Mouse (Mus musculus) limb, embryonic 11.5 days (tissue): ENCODE measurements around the gene Stard13. TPM values are rescaled to one million over a fixed set of nuclear protein-coding genes. Genes with fewer than 3 reads are reported as not detected.
A peak's percentile ranks its signal among the peaks of the same experiment; 100 is the strongest.

Experiments
- ATAC-seq: fragments of 200-750 bp; cut with Nextera tagmentation; 2 replicates; pipeline ENCODE4 v1.8.0; 2017; ENCODE audit warnings: low read depth; ENCODE audit not compliant: insufficient number of reproducible peaks, low FRiP score, low TSS enrichment
- DNase-seq: peaks from one replicate; pipeline ENCODE4 v3.0.0-alpha.2; 2015; ENCODE audit warnings: low spot score
- H3K27ac ChIP-seq: fragments of 300-500 bp; sonication (generic); replicated peaks from 2 replicates; pipeline ENCODE4 v1.5.1; 2014; ENCODE audit warnings: low read depth, mild to moderate bottlenecking, low read length
- H3K27me3 ChIP-seq: fragments of 300-500 bp; sonication (generic); 2 replicates; pipeline ENCODE4 v1.6.1; 2014; ENCODE audit warnings: mild to moderate bottlenecking, low read length, mixed read lengths; ENCODE audit not compliant: control insufficient read depth, insufficient read depth
- H3K36me3 ChIP-seq: fragments of 300-500 bp; sonication (generic); 2 replicates; pipeline ENCODE4 v1.6.1; 2014; ENCODE audit warnings: mild to moderate bottlenecking, low read length, moderate library complexity, mixed read lengths; ENCODE audit not compliant: control insufficient read depth, insufficient read depth
- H3K4me1 ChIP-seq: fragments of 300-500 bp; sonication (generic); 2 replicates; pipeline ENCODE4 v1.6.1; 2014; ENCODE audit warnings: low read length, mixed read lengths; ENCODE audit not compliant: control insufficient read depth, insufficient read depth
- H3K4me2 ChIP-seq: fragments of 300-500 bp; sonication (generic); 2 replicates; pipeline ENCODE4 v1.6.1; 2014; ENCODE audit warnings: low read depth, mild to moderate bottlenecking, moderate library complexity; ENCODE audit not compliant: severe bottlenecking
- H3K4me3 ChIP-seq: fragments of 300-500 bp; sonication (generic); 2 replicates; pipeline ENCODE4 v1.5.1; 2014; ENCODE audit warnings: low read depth, low read length
- H3K9ac ChIP-seq: fragments of 300-500 bp; sonication (generic); 2 replicates; pipeline ENCODE4 v1.6.1; 2014; ENCODE audit warnings: mild to moderate bottlenecking, low read length
- H3K9me3 ChIP-seq: fragments of 300-500 bp; sonication (generic); 2 replicates; pipeline ENCODE4 v1.6.1; 2016; ENCODE audit warnings: low read length; ENCODE audit not compliant: control insufficient read depth
- WGBS: fragments of 180-500 bp; shearing (Covaris S2); extraction: QIAGEN DNeasy Blood & Tissue Kit; methylation state at CpG from one replicate; pipeline ENCODE4 v1.1.7; 2014; 5-methylcytosine and 5-hydroxymethylcytosine counted together
- polyA plus RNA-seq: library from polyadenylated mRNA; unstranded; fragments of >200 nt; fragmentation: Nextera tagmentation; extraction: Ambion mirVana; gene quantifications from 2 replicates; pipeline ENCODE4 v1.2.1, GENCODE M21; 2014

The Stard13 gene
- 3.7 and 4.0 TPM in 2 replicates for polyA plus RNA-seq

DNA sequence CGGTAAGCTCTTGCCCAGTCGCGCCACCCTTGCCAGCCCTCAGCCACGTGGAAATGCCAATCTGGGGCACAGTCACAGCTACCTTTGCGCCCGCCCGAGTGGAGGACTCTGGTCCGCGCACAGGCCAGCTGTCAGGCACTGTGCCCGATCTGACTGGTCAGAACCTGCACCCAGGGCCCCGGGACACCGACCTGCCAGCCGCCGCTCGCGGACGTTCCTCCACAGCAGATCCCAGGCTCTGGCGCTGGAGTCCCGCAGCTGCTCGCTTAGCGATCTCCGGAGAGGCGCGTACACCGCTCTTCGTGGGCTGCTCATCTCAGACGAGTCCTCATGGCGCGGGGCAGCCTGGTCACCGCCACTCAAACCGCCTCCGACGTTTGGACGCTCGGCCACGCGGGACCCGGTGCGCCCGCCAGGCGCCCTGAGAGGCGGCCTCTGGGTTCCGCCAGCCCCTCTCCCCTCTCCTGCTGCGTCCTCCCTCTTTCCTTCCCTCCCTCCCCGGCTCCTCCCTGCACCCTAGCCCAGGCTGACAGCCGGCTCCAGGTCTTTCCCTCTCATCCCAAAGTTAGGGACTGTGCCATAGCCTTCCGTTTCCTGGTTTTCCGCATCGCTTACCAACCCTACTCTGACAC is at the start of gene Stard13:
Stard13 (minus strand) TSS at position 437 of the 632 bp plus-strand sequence.
- no peaks in the 10 kb centered on the region for H3K9me3 ChIP-seq
- peaks cover 2% of the 10 kb centered on the region; the same call in 1 of the 2 replicates for H3K27me3 ChIP-seq
- peak within 1 kb of the TSS; percentile 44 for H3K4me3 ChIP-seq
- under 1% methylated on average over 49 of the region's 49 CpGs for WGBS
- H3K4me1 ChIP-seq, result no peaks in the 10 kb centered on the region
- H3K27ac ChIP-seq, result no peak within 1 kb of the TSS
- peak within 1 kb of the TSS; percentile 58 for H3K9ac ChIP-seq
- no peaks in the 10 kb centered on the region for H3K36me3 ChIP-seq
- ATAC-seq (peak; percentile 71), DNase-seq (peak; percentile 60)
- H3K4me2 ChIP-seq, result peak within 1 kb of the TSS; percentile 86

DNA sequence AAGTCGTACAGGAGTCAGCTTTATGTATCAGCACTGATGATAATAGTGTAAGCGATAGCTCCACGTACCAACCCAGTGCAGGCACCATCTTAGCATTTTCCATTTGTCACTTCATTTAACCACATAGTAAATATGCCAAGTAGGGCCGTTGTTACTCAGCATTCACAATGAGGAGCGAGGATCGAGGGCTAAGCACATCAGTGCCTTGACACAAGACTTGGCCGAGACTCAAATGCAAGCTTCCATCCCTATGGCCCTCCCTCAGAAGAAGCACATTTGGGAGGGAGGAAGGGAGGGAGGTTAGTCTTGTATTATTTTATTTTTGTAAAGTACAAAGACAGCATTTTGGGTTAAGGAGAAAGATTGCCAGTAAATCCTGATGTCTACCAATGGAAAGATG is 45.9 kb upstream of the Stard13 start:
- no peak overlapping the region for H3K9ac ChIP-seq
- no peaks in the 10 kb centered on the region for H3K36me3 ChIP-seq
- ATAC-seq, result no peak
- no peak overlapping the region for H3K27ac ChIP-seq
- H3K4me1 ChIP-seq, result no peaks in the 10 kb centered on the region
- DNase-seq, result no peak
- H3K9me3 ChIP-seq, result no peaks in the 10 kb centered on the region
- H3K27me3 ChIP-seq, result no peaks in the 10 kb centered on the region
- H3K4me3 ChIP-seq, result no peak overlapping the region
- H3K4me2 ChIP-seq, result no peak overlapping the region
- WGBS, result 83% methylated on average over 7 of the region's 7 CpGs

DNA sequence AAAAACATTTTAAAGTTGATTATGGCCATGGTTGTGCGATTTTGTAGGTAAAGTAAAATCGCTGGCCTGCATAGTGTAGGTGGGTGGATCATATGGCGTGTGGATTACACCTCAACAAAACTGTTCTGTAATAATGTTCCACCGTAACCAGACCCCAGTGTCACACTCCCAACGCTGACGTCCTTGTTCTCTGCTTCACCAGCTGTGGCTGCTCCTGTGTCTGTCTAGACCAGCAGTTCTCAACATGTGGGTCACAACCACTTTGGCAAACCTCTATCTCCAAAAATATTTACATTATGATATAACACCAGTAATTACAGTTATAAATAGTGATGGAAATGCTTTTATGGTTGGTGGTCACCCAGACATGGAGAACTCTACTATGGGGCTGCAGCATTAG is 44.3 kb upstream of the Stard13 start:
- no peak overlapping the region for H3K4me2 ChIP-seq
- H3K36me3 ChIP-seq, result no peaks in the 10 kb centered on the region
- no peaks in the 10 kb centered on the region for H3K4me1 ChIP-seq
- H3K4me3 ChIP-seq, result no peak overlapping the region
- H3K9ac ChIP-seq, result no peak overlapping the region
- H3K27ac ChIP-seq, result no peak overlapping the region
- H3K9me3 ChIP-seq, result no peaks in the 10 kb centered on the region
- no peaks in the 10 kb centered on the region for H3K27me3 ChIP-seq
- no peak for DNase-seq
- 86% methylated on average over 6 of the region's 6 CpGs for WGBS
- no peak for ATAC-seq

DNA sequence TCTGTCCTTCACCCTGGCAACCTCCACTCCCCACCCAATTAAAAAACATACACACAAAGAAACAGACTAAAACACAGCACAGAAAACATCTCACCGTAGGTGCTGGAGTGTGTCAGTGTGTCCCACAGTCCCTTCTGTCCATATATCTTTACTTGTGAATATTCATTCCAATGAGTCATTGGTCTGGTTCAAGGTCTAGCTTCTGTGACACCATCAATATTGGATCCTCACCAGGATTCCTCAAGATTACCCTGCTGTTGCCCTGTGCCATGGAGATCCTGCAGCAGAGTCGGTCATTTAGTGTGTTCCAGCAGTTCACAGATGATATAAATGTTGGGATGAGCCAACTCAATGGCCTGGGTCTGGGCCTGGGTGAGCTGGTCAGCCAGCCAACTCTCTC is 42.4 kb upstream of the Stard13 start:
- Histone ChIP-seq H3K27ac (no peak overlapping the region), H3K9ac (no peak overlapping the region), H3K4me3 (no peak overlapping the region), H3K27me3 (no peaks in the 10 kb centered on the region), H3K36me3 (no peaks in the 10 kb centered on the region), H3K9me3 (no peaks in the 10 kb centered on the region), H3K4me1 (no peaks in the 10 kb centered on the region), H3K4me2 (no peak overlapping the region)
- ATAC-seq (no peak), DNase-seq (no peak)
- WGBS, result 95% methylated on average over 2 of the region's 2 CpGs

DNA sequence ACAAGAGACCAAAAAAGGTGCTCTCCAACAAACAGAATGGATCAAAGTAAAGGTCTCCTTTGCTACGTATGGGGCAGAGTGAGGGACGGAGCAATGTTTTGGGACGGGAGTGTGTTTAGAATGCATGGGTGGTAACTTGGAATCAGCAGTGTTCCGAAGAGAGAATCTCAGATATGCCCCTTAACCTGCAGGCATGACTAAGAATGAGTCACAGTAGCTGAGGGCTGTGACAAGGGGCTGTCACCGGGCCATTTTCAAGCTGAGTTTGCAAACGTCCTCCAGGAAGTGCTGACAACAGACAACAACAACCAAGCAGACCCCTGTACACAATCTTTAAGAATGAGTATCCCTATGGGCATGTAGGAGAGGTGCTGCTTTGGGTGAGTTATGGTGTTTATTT is 40.6 kb upstream of the Stard13 start:
- WGBS, result 82% methylated on average over 6 of the region's 6 CpGs
- no peak for ATAC-seq
- DNase-seq, result no peak
- Histone ChIP-seq H3K27ac (no peak overlapping the region), H3K27me3 (no peaks in the 10 kb centered on the region), H3K4me3 (no peak overlapping the region), H3K9ac (no peak overlapping the region), H3K36me3 (no peaks in the 10 kb centered on the region), H3K4me1 (no peaks in the 10 kb centered on the region), H3K4me2 (no peak overlapping the region), H3K9me3 (no peaks in the 10 kb centered on the region)

DNA sequence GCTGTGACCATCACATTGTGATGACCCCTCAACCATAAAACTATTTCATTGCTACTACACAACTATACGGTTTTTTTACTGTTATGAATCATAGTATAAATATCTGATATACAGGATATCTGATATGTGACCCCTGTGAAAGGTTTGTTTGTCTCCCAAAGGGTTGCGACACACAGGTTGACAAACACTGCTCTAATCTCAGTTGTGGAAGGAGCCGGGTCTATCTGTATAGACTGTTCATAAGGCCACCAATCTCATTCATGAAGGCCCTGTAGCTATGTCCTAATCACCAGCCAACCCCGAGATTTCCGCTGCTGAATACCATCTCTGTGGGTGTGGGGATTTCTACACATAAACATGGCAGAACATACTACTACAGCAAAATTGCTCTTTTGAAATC is 37.2 kb upstream of the Stard13 start:
- H3K9ac ChIP-seq, result no peak overlapping the region
- no peaks in the 10 kb centered on the region for H3K36me3 ChIP-seq
- H3K27ac ChIP-seq, result no peak overlapping the region
- DNase-seq (no peak), ATAC-seq (no peak)
- H3K27me3 ChIP-seq, result no peaks in the 10 kb centered on the region
- H3K4me3 ChIP-seq, result no peak overlapping the region
- 92% methylated on average over 5 of the region's 5 CpGs for WGBS
- no peaks in the 10 kb centered on the region for H3K4me1 ChIP-seq
- H3K9me3 ChIP-seq, result no peaks in the 10 kb centered on the region
- no peak overlapping the region for H3K4me2 ChIP-seq

DNA sequence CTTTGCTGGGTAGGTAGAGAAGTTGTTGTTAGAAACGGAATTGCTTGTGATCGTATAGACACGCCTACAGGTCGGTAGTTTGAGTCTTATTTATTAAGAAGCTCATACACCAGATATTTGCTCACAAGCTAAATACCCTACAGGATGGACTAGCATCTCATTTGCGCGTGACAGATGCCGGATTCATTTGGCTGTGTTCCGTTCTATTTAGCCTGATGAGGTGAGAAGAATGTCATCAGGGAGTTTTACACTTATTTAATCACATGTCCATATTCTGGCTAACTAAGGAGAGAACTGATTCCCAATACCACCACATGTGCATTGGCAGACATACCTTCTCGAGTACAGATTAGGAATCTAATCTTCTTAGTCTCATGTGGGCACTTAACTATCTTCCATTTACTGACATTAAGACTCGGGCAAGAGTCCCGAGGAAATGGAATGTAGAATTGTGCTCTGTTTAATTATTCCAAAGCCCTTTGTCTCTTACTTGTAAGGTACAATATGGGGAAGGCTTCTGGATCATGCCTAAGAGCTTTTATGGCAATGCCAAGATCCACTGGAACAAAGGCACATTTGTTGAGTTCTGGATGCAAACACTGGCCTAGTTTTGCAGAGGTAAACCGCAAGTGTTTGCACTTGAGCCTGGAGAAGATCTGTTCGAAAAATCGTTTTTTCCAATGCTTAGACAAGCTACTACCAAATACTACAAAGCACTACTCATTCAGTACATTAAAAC is 33.4 kb upstream of the Stard13 start:
- ATAC-seq (no peak), DNase-seq (no peak)
- Histone ChIP-seq H3K36me3 (no peaks in the 10 kb centered on the region), H3K27me3 (no peaks in the 10 kb centered on the region), H3K4me1 (no peaks in the 10 kb centered on the region), H3K4me3 (no peak overlapping the region), H3K27ac (no peak overlapping the region), H3K9me3 (no peaks in the 10 kb centered on the region), H3K4me2 (no peak overlapping the region), H3K9ac (no peak overlapping the region)
- 87% methylated on average over 14 of the region's 14 CpGs for WGBS

DNA sequence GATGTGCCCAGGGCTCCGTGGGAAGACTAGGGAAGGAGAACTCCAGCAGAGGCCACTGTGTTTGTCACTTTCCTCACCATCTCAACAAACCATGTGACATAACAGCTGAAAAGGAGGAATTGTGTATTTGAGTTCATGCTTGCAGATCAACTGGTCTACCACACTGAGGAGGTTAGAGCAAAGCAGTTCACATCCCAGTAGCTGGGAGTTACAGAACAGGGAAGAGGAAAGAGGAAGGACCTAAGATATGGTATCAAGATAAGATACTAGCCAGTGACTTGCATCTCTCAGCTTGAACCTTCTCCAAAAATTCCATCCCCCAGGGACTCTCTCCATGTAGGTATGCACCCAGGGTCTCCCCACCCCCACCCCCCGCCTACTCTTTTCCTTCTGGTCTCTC is 27.9 kb upstream of the Stard13 start:
- no peak for DNase-seq
- H3K4me3 ChIP-seq, result no peak overlapping the region
- H3K4me2 ChIP-seq, result no peak overlapping the region
- H3K27me3 ChIP-seq, result no peaks in the 10 kb centered on the region
- no peak overlapping the region for H3K27ac ChIP-seq
- no peaks in the 10 kb centered on the region for H3K4me1 ChIP-seq
- H3K9me3 ChIP-seq, result no peaks in the 10 kb centered on the region
- no peak overlapping the region for H3K9ac ChIP-seq
- 79% methylated on average over 2 of the region's 2 CpGs for WGBS
- no peak for ATAC-seq
- no peaks in the 10 kb centered on the region for H3K36me3 ChIP-seq
